Mouse (Mus musculus): ENCODE results near the gene Adh1.

The Adh1 gene

GRCm38 (mm10) chr3:138260721-138261669 is at the start of gene Adh1:
Gene Adh1 (plus strand): TSS chr3:138260991.
- DNase-seq (ENCODE audit: extremely low read depth, low read depth): no peak

GRCm38 (mm10) chr3:138212431-138212951 is 48.3 kb upstream of the Adh1 start:
- DNase-seq (ENCODE audit: extremely low read depth, low read depth): no peak

- no peak for DNase-seq (ENCODE audit: extremely low read depth, low read depth)
Measured at GRCm38 (mm10) chr3:138215395-138215989, 45.3 kb upstream of the Adh1 start.

- DNase-seq (ENCODE audit: extremely low read depth, low read depth): no peak
Measured at GRCm38 (mm10) chr3:138216091-138216490, 44.7 kb upstream of the Adh1 start.

- DNase-seq (ENCODE audit: extremely low read depth, low read depth): no peak
Measured at GRCm38 (mm10) chr3:138217631-138218264, 43.0 kb upstream of the Adh1 start, which contains the start of gene Adh7. Gene Adh7 (plus strand): TSS chr3:138217760.

- DNase-seq (ENCODE audit: extremely low read depth, low read depth): no peak
Measured at GRCm38 (mm10) chr3:138221116-138221515, 39.7 kb upstream of the Adh1 start.

GRCm38 (mm10) chr3:138222511-138222910 is 38.3 kb upstream of the Adh1 start:
- DNase-seq (ENCODE audit: extremely low read depth, low read depth): no peak

GRCm38 (mm10) chr3:138222952-138223351 is 37.8 kb upstream of the Adh1 start:
- DNase-seq (ENCODE audit: extremely low read depth, low read depth): peak; percentile 50

- DNase-seq (ENCODE audit: extremely low read depth, low read depth): no peak
Measured at GRCm38 (mm10) chr3:138224363-138224954, 36.3 kb upstream of the Adh1 start.

GRCm38 (mm10) chr3:138225331-138225730 is 35.5 kb upstream of the Adh1 start:
- DNase-seq (ENCODE audit: extremely low read depth, low read depth): no peak

GRCm38 (mm10) chr3:138225853-138226252 is 34.9 kb upstream of the Adh1 start:
- no peak for DNase-seq (ENCODE audit: extremely low read depth, low read depth)

GRCm38 (mm10) chr3:138226476-138226875 is 34.3 kb upstream of the Adh1 start:
- DNase-seq (ENCODE audit: extremely low read depth, low read depth): no peak

- DNase-seq (ENCODE audit: extremely low read depth, low read depth): no peak
Measured at GRCm38 (mm10) chr3:138227082-138227481, 33.7 kb upstream of the Adh1 start.

- DNase-seq (ENCODE audit: extremely low read depth, low read depth): no peak
Measured at GRCm38 (mm10) chr3:138227782-138228181, 33.0 kb upstream of the Adh1 start.

GRCm38 (mm10) chr3:138229448-138229847 is 31.3 kb upstream of the Adh1 start:
- no peak for DNase-seq (ENCODE audit: extremely low read depth, low read depth)

- no peak for DNase-seq (ENCODE audit: extremely low read depth, low read depth)
Measured at GRCm38 (mm10) chr3:138230266-138230665, 30.5 kb upstream of the Adh1 start.

- DNase-seq (ENCODE audit: extremely low read depth, low read depth): no peak
Measured at GRCm38 (mm10) chr3:138231531-138231930, 29.3 kb upstream of the Adh1 start.

GRCm38 (mm10) chr3:138236546-138237163 is 24.1 kb upstream of the Adh1 start:
- DNase-seq (ENCODE audit: extremely low read depth, low read depth): no peak

GRCm38 (mm10) chr3:138238046-138238445 is 22.7 kb upstream of the Adh1 start:
- no peak for DNase-seq (ENCODE audit: extremely low read depth, low read depth)

GRCm38 (mm10) chr3:138239461-138239860 is 21.3 kb upstream of the Adh1 start:
- no peak for DNase-seq (ENCODE audit: extremely low read depth, low read depth)

- peak; percentile 45 for DNase-seq (ENCODE audit: extremely low read depth, low read depth)
Measured at GRCm38 (mm10) chr3:138240411-138240810, 20.4 kb upstream of the Adh1 start.

Data from MEL-GATA-1-ER (cell line).